Mouse (Mus musculus) limb, embryonic 11.5 days (tissue): Measurements from ENCODE around the gene Dner. TPM values are rescaled to one million over a fixed set of nuclear protein-coding genes. Genes with fewer than 3 reads are reported as not detected.

Experiments used
- ATAC-seq: fragments of 200-750 bp; cut with Nextera tagmentation; 2 replicates; pipeline ENCODE4 v1.8.0; 2017; ENCODE audit warnings: low read depth; ENCODE audit not compliant: insufficient number of reproducible peaks, low FRiP score, low TSS enrichment
- DNase-seq: peaks from one replicate; pipeline ENCODE4 v3.0.0-alpha.2; 2015; ENCODE audit warnings: low spot score
- H3K27ac ChIP-seq: fragments of 300-500 bp; sonication (generic); replicated peaks from 2 replicates; pipeline ENCODE4 v1.5.1; 2014; ENCODE audit warnings: low read depth, mild to moderate bottlenecking, low read length
- H3K27me3 ChIP-seq: fragments of 300-500 bp; sonication (generic); 2 replicates; pipeline ENCODE4 v1.6.1; 2014; ENCODE audit warnings: mild to moderate bottlenecking, low read length, mixed read lengths; ENCODE audit not compliant: control insufficient read depth, insufficient read depth
- H3K36me3 ChIP-seq: fragments of 300-500 bp; sonication (generic); 2 replicates; pipeline ENCODE4 v1.6.1; 2014; ENCODE audit warnings: mild to moderate bottlenecking, low read length, moderate library complexity, mixed read lengths; ENCODE audit not compliant: control insufficient read depth, insufficient read depth
- H3K4me1 ChIP-seq: fragments of 300-500 bp; sonication (generic); 2 replicates; pipeline ENCODE4 v1.6.1; 2014; ENCODE audit warnings: low read length, mixed read lengths; ENCODE audit not compliant: control insufficient read depth, insufficient read depth
- H3K4me2 ChIP-seq: fragments of 300-500 bp; sonication (generic); 2 replicates; pipeline ENCODE4 v1.6.1; 2014; ENCODE audit warnings: low read depth, mild to moderate bottlenecking, moderate library complexity; ENCODE audit not compliant: severe bottlenecking
- H3K4me3 ChIP-seq: fragments of 300-500 bp; sonication (generic); 2 replicates; pipeline ENCODE4 v1.5.1; 2014; ENCODE audit warnings: low read depth, low read length
- H3K9ac ChIP-seq: fragments of 300-500 bp; sonication (generic); 2 replicates; pipeline ENCODE4 v1.6.1; 2014; ENCODE audit warnings: mild to moderate bottlenecking, low read length
- H3K9me3 ChIP-seq: fragments of 300-500 bp; sonication (generic); 2 replicates; pipeline ENCODE4 v1.6.1; 2016; ENCODE audit warnings: low read length; ENCODE audit not compliant: control insufficient read depth
- WGBS: fragments of 180-500 bp; shearing (Covaris S2); extraction: QIAGEN DNeasy Blood & Tissue Kit; methylation state at CpG from one replicate; pipeline ENCODE4 v1.1.7; 2014; 5-methylcytosine and 5-hydroxymethylcytosine counted together
- polyA plus RNA-seq: library from polyadenylated mRNA; unstranded; fragments of >200 nt; fragmentation: Nextera tagmentation; extraction: Ambion mirVana; gene quantifications from 2 replicates; pipeline ENCODE4 v1.2.1, GENCODE M21; 2014

Gene Dner
- polyA plus RNA-seq, 1 experiment from 2014 or later: 1.1 TPM

DNA sequence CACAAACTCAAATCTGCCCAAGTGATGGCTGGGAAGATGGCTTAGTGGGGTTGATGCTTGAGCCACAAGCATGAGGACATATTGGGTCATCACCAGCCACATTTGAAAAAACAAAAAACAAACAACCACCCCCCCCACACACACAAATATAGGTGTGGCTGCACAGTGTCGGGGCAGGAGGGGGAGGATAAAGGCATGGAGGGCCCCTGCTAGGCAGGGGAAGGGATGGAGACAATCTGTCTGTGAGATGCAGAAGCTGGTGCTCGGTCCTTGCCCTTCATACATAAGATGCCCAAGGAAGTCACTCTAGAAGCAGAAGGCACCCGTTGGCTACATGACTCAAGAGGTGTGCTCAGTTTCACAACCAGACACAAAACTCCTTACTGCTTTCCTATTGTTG is 25.9 kb upstream of the Dner start:
- H3K36me3 ChIP-seq: peaks cover 6% of the 10 kb centered on the region
- ATAC-seq: no peak
- no peak overlapping the region for H3K27ac ChIP-seq
- no peak overlapping the region for H3K4me2 ChIP-seq
- H3K9me3 ChIP-seq: no peaks in the 10 kb centered on the region
- no peaks in the 10 kb centered on the region for H3K27me3 ChIP-seq
- no peaks in the 10 kb centered on the region for H3K4me1 ChIP-seq
- 89% methylated on average over 3 of the region's 3 CpGs for WGBS
- no peak for DNase-seq
- no peak overlapping the region for H3K9ac ChIP-seq
- H3K4me3 ChIP-seq: no peak overlapping the region

DNA sequence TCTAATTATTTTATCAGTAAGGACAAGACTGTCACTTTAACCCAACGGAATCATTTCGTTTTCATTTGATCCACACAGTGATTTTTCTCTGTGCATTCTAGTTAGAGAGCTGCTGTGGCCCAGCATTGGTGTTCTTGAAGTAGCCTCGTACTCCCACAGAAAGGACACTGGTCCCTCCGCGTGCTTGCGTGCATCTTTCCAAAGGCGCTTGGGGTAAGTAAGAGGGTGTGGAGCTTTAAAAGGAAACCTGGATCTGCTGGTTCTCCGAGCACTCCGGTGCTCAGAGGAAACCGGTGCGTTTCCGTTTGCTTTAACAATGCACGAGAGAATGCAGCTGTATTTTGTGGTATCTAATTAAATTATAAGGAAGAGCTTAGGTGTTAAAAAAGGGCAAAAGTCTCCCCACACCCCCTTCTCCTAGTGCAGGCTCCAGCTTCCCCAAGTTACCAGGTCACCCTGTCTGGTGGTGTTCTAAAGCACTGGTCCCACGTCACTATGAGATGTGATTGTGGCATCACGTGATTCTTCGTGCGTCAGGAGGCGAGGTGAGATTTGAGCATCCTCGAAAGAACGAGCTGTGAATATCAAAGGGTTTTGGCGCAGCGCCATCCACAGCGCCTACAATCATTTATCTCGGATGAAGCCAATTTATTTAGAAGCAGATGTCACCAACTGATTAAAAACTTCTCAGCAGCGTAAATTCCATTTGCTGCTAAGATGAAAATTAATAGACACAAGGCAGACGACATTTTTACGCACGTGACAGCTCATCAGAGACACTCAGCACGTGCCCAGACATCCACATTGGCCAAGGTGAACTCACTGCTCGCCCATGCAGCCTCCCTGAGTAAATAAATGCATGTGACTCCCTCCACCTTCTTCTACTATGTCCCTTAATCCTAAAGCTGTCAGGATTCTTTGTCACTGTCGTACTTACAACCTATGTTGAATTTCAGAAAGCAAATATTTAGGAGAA is 14.1 kb upstream of the Dner start:
- no peaks in the 10 kb centered on the region for H3K36me3 ChIP-seq
- H3K4me1 ChIP-seq: no peaks in the 10 kb centered on the region
- no peak for DNase-seq
- no peak for ATAC-seq
- no peaks in the 10 kb centered on the region for H3K9me3 ChIP-seq
- 18% methylated on average over 31 of the region's 31 CpGs for WGBS
- no peak overlapping the region for H3K27ac ChIP-seq
- H3K4me2 ChIP-seq: peak overlapping the region; percentile 38
- no peaks in the 10 kb centered on the region for H3K27me3 ChIP-seq
- 0 out of 2 replicates have a peak overlapping the region, but pooled peaks have one; percentile 3 for H3K4me3 ChIP-seq
- no peak overlapping the region for H3K9ac ChIP-seq

DNA sequence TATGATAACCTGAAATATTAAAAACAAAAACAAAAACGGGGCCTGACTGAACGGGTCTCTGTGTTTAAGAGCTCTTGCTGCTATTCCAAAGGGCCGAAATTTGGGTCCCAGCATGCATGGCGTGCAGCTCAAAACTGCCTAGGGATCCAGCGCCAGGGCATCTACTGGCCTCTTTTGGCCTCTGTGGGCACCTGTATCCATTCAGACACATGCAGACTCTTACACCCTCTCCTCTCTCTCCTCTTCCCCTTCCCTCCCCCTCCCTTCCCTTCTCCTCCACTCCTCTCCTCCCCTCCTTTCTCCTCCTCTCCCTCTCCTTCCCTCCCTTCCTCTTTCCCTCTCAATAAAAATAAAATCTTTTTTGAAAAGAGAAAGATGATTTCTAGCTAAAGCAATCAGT is 13.4 kb upstream of the Dner start:
- no peak for DNase-seq
- H3K9ac ChIP-seq: no peak overlapping the region
- no peak overlapping the region for H3K27ac ChIP-seq
- H3K36me3 ChIP-seq: no peaks in the 10 kb centered on the region
- H3K4me2 ChIP-seq: peak overlapping the region; percentile 38; the same call in 1 of the 2 replicates
- no peaks in the 10 kb centered on the region for H3K27me3 ChIP-seq
- no peak for ATAC-seq
- no peaks in the 10 kb centered on the region for H3K9me3 ChIP-seq
- H3K4me1 ChIP-seq: no peaks in the 10 kb centered on the region
- H3K4me3 ChIP-seq: no peak overlapping the region
- WGBS: 23% methylated on average over 5 of the region's 5 CpGs

DNA sequence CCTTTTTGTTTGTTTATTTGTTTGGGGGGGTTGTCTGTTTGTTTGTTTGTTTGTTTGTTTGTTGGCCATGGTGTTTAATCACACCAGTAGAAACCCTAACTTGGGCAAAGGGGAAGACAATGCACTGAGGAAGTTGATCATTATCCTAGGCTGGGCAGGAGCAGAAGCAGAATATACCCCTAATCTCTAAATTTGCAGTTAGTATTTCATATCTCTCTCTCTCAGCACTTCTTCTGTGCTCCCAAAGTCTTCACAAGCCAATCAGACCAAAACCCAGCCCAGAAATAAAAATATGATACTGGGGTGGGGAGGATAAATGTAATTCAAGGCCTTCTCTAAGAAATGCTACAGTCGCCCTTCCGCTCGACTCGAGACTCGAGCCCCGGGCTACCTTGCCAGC is 4.2 kb upstream of the Dner start:
- Histone ChIP-seq H3K27ac (no peak overlapping the region), H3K4me3 (no peak overlapping the region), H3K4me1 (peaks cover 6% of the 10 kb centered on the region; the same call in 1 of the 2 replicates), H3K4me2 (no peak overlapping the region), H3K36me3 (no peaks in the 10 kb centered on the region), H3K27me3 (peaks cover 8% of the 10 kb centered on the region), H3K9me3 (no peaks in the 10 kb centered on the region), H3K9ac (no peak overlapping the region)
- ATAC-seq (no peak), DNase-seq (no peak)
- WGBS: 91% methylated on average over 6 of the region's 6 CpGs

DNA sequence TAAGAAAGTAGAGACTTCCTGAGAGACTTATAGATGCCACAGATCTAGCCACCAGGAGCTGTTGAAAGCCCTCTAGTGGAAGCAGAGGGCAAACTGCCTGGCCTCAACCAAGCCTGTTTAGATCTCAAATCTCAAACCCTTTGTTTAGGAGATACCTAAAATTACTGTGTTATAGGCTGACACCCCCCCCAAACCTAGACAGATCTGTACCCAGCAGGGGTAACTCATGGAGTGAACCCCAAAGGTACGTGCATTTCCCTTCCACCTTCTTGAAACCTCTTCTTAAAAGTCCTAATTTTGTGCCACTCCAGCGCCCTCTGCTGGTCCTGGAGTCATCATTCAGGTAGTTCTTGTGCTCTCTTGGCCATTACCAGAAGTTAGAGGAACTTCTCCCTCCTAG is 1.1 kb upstream of the Dner start:
- DNase-seq: peak; percentile 69
- H3K4me1 ChIP-seq: peaks cover 9% of the 10 kb centered on the region; the same call in 1 of the 2 replicates
- no peaks in the 10 kb centered on the region for H3K36me3 ChIP-seq
- WGBS: 0% methylated on average over 2 of the region's 2 CpGs
- peaks cover 16% of the 10 kb centered on the region for H3K27me3 ChIP-seq
- H3K4me3 ChIP-seq: no peak overlapping the region
- no peak overlapping the region for H3K27ac ChIP-seq
- no peak overlapping the region for H3K4me2 ChIP-seq
- no peaks in the 10 kb centered on the region for H3K9me3 ChIP-seq
- ATAC-seq: no peak
- H3K9ac ChIP-seq: no peak overlapping the region

DNA sequence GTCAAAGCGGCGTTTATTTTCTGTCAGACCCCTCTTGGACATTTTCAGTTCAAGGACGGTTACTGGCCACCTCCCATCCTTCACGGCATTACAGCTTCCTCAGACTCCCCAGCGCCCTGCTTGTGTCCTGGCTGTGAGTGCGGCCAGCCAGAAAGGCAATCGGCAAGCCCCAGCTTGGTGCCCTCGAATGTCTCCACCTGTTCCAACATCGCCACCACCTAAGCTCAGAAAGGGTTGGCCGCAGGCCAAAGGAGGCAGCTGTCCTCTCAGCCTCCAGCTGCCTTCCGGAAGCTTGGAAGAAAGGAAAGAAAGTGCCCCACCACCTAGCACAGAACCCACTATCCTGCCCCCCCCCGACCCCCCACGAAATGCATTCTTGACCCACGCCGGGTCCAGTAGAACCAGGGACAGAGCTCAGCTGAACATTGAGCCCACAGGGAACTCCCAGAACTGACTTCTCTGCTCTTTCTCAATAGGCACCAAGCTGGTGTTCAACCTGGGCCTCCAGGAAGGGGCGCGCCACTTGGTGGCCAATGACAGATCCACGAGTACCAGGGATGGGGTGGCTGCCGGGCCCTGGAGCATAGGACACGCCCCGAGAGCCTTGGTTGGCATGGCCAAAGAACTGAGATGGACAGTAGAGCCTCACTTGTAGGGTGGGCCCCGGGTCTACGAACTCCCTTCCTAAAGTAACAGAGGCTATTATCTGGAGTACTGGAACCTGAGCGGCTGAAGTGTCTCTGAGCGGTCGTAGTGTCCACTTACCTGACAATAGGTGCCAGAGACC is 1.1 kb downstream of the Dner start:
- peak overlapping the region; percentile 91 for H3K4me2 ChIP-seq
- peaks cover 16% of the 10 kb centered on the region for H3K27me3 ChIP-seq
- ATAC-seq (peak; percentile 29; the same call in 1 of the 2 replicates), DNase-seq (peak; percentile 24)
- peak overlapping the region; percentile 27; the same call in 1 of the 2 replicates for H3K9ac ChIP-seq
- no peaks in the 10 kb centered on the region for H3K9me3 ChIP-seq
- H3K4me1 ChIP-seq: peaks cover 9% of the 10 kb centered on the region; the same call in 1 of the 2 replicates
- H3K27ac ChIP-seq: no peak overlapping the region
- H3K4me3 ChIP-seq: peak overlapping the region; percentile 38
- 17% methylated on average over 26 of the region's 26 CpGs for WGBS
- H3K36me3 ChIP-seq: no peaks in the 10 kb centered on the region

DNA sequence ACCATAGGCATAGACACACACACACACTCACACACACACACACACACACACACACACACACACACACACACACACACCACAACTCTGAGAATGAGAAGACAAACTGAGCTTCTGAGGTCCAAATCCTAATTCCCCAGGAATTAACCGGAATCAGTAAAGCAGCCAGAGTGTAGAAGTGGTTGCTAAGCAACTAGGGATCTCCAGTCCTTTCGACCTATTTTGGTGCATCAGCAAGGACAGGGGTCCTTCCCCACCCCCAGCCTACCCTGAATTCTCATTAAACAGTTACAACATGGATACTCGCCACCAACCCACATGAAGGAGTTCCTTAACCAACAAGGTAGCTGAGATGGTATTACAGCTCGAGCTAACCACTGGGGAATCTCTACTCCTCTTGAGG is 18.1 kb downstream of the Dner start:
- WGBS: 64% methylated on average over 4 of the region's 4 CpGs
- ATAC-seq (no peak), DNase-seq (no peak)
- Histone ChIP-seq H3K27ac (no peak overlapping the region), H3K4me1 (no peaks in the 10 kb centered on the region), H3K4me2 (no peak overlapping the region), H3K36me3 (no peaks in the 10 kb centered on the region), H3K9ac (no peak overlapping the region), H3K4me3 (no peak overlapping the region), H3K9me3 (no peaks in the 10 kb centered on the region), H3K27me3 (no peaks in the 10 kb centered on the region)

DNA sequence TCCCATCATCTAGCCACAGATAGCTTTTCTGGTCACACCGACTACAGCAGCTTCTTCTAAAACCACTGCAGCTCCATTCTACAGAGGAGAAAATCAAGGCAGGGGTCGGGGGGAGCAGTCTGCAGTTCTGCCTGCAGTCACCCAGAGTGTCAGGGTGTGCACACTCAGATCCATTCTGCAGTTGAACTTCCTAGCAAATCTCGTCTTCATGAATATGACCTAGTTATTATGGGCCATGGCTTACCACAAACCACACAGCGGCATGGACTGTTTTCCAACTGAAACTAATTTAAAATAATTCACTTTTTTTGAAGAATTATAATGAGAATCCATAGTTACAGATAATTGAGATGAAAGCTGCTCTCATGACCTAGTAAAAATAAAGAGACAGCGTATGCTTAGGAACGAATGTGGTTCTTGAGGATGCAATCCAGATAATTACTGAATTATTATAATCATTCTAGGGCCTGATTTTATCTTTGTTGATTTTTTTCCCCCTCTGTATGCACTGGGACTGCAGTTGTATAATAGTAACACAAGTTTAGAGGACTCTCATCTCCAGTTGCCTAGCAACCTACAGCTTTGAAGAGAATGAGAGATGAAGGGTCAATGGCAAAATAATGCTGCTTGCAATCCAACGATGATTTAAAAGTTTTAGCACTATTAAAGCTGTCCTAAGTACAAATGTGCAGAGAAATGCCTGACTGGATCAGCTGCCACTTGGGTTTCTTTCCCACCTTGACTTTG is 27.7 kb downstream of the Dner start:
- Histone ChIP-seq H3K4me3 (no peak overlapping the region), H3K9me3 (no peaks in the 10 kb centered on the region), H3K27ac (no peak overlapping the region), H3K4me2 (no peak overlapping the region), H3K4me1 (no peaks in the 10 kb centered on the region), H3K36me3 (no peaks in the 10 kb centered on the region), H3K9ac (no peak overlapping the region), H3K27me3 (no peaks in the 10 kb centered on the region)
- 88% methylated on average over 7 of the region's 7 CpGs for whole genome bisulfite sequencing
- no peak for DNase-seq
- ATAC-seq: no peak
